Mouse (Mus musculus) thymus, adult 2 months (tissue): ENCODE results near the gene Fads3.

Experiments
- CTCF ChIP-seq: fragments of 200-500 bp; IDR thresholded peaks from 2 replicates; pipeline ENCODE4 v1.5.1; 2012; ENCODE audit warnings: mild to moderate bottlenecking, control low read depth, low read length, moderate library complexity, borderline replicate concordance; ENCODE audit not compliant: control insufficient read depth, poor library complexity, insufficient read depth; ENCODE audit errors: extremely low read depth
- POLR2A ChIP-seq: fragments of 200-500 bp; IDR thresholded peaks from 2 replicates; pipeline ENCODE4 v1.6.1; 2012; ENCODE audit warnings: mild to moderate bottlenecking, low read length, control low read depth, moderate library complexity; ENCODE audit not compliant: control insufficient read depth, poor library complexity, insufficient read depth; ENCODE audit errors: extremely low read depth

- TF ChIP-seq CTCF (no peak), POLR2A (no peak)
Observed at GRCm38 (mm10) chr19:10058876-10059427, 17.6 kb downstream of the Fads3 start.
